Mouse (Mus musculus) ES-Bruce4 (cell line): ENCODE data around the gene Krt33a.

Experiments
- CTCF ChIP-seq: IDR thresholded peaks from one replicate; pipeline ENCODE4 v1.8.1; 2011; ENCODE audit warnings: low read depth, low read length
- POLR2A ChIP-seq: IDR thresholded peaks from one replicate; pipeline ENCODE4 v1.8.1; 2011; ENCODE audit warnings: low read length; ENCODE audit not compliant: insufficient read depth

- TF ChIP-seq CTCF (no peak), POLR2A (no peak)
Measured at GRCm38 (mm10) chr11:99993620-99994383, 22.2 kb downstream of the Krt33a start, which contains the start of gene Krtap17-1.
